Mouse (Mus musculus) 3T3-L1 (cell line): ENCODE data around the gene Nell1.
A peak's percentile ranks its signal among the peaks of the same experiment; 100 is the strongest.
"Not testable (repeated sequence)": the region's sequence is repeated elsewhere in the genome, so short reads cannot be mapped to it uniquely, and the experiment has no call there.

ENCODE experiments used
- DNase-seq: peaks from one replicate; pipeline ENCODE4 v3.0.0-alpha.2; 2015; ENCODE audit warnings: low read depth, low spot score

Gene Nell1

GRCm38 (mm10) chr7:49974841-49975440 lies at the start of gene Nell1:
Gene Nell1 (plus strand): TSS chr7:49974864.
- no peak for DNase-seq

DNA sequence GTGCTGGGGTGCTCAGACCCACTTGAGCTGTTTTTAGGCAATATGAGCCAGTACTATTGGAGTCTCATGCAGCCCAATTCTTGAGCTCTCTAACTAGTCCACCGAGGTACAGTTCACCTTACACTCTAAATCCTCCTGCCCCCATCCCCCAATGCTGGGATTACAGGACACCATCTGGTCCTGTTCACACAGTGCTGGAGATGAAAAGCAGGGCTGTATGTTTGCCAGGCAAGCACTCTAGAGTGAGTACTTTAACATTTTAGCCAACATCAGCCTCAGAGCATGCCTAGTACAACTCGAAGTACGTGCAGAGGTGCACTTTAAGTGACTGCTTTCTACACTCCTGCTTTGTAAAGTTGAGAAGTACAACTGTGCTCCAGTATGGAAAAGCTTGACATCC lies 46.1 kb upstream of the Nell1 start:
- DNase-seq = no peak

DNA sequence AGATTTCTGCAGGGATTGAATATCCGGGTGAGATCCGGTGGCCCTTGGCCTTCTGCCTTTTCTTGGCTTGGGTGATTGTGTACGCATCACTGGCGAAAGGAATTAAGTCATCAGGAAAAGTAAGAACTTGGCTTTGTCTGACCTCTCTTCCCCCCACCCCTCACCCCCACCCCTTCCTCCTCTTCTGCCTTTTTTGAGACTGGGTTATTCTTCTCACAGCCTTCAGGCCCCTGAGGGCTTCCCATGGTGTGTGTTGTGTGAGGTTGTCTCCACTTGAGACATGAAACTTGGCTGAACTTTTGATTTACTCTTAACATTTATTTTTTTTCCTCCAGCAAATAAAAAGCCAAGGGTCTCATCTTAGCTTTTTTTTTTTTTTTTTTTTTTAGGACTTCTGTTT lies 44.7 kb upstream of the Nell1 start:
- no peak for DNase-seq

DNA sequence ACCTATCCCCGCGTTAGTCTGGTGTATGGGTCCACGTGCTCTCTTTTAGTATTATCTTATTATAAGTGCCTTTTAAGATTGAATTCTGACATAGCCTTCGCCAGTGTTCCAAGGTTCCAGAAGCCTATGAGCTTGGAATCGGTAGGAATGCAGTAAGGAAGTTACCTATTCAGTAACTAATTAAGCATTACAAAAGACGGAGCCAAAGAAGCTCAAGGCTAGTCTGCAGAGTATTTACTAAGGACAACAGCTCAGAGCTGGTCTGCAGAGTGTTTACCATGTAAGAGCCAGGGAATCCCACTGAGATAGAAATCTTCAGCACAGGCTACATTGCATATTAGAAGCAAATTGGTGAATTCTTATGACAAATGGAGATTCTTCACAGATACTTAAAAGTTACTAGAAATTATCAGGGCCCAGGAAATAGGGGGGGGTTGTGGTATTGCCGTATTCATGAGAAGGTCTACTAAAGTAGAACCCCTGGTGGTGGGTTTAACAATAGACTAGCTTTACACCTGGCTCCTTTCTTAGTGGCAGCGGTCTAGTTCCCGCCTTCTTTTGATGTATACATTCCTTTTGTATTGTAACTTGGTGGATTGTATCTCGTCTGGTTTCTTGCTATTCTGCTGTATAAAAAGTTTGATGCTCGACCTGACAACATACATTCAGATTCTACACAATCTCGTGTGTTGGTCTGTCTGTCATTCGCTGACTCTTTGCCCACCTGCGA lies 41.1 kb upstream of the Nell1 start:
- DNase-seq = not testable (repeated sequence)

- DNase-seq = no peak
Observed at GRCm38 (mm10) chr7:49936821-49937220, 37.8 kb upstream of the Nell1 start.

- no peak for DNase-seq
Observed at GRCm38 (mm10) chr7:49942023-49942422, 32.6 kb upstream of the Nell1 start.

GRCm38 (mm10) chr7:49942490-49942889 lies 32.2 kb upstream of the Nell1 start:
- no peak for DNase-seq

- no peak for DNase-seq
Observed at GRCm38 (mm10) chr7:49946691-49947090, 28.0 kb upstream of the Nell1 start.

DNA sequence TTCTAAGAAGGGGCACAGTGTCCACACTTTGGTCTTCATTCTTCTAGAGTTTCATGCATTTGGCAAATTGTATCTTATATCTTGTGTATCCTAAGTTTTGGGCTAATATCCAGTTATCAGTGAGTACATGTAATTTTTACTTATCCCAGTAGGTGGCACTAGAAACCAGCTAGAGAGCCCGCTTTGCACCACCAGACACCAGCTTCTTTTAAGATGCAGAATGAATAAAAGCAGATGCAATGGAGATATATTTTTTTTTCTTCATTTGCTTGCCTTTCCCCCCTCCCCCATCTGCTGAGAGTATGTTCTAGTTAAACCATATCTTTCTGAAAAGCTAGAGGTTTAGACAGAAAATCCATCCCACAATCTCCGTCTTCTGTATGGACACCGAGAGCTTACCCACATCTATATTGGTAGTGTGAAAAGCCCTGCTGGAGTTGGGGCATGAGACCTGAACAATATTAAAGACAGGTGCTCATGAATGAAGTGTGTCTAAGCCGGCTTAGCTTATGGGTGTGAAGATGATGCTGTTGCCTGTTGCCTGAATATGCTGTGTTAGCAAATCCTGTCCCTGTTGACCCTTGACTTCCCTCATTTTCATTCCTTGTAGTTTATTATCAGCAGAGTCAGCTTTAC lies 21.0 kb upstream of the Nell1 start:
- DNase-seq = peak; percentile 53

DNA sequence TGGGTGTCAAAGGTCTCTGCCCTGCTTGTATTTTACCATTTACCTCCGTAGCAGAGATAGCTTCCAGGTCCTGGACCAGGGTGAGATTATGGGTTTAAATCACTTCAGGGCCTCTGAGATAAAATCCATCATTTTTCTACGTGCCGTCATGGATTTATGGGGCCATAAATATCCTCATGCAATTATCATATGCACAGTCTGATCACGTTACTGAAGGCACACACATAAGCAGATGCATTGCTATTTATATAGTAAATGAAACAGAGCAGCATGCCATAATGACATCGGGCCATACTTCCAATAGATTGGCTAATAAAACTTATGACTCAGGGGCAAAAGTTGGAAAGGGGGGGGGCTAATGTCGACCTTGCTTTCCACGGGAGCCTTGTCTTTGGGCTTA lies 19.8 kb upstream of the Nell1 start:
- no peak for DNase-seq

- DNase-seq = no peak
Observed at GRCm38 (mm10) chr7:49957142-49957541, 17.5 kb upstream of the Nell1 start.

- no peak for DNase-seq
Observed at GRCm38 (mm10) chr7:49963764-49964163, 10.9 kb upstream of the Nell1 start.

DNA sequence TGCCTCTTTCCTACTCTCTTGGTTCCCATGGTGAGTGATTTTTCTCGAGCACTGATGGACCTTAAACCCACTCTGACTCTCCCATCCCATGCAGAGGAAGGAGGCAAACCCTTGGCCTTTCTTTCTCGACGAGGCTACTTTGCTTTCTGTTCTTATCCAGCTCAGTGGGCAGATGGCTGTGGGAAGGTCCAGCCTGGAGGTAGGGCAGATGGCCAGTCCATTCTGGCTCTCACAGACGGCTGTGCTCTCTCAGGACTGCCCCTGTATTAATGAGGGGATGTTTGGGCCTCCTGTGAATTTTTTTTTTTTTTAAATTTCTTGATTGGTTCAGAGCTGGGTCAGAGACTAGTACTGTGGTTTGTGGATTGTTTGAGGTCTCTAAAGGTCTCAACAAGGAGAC lies 5.1 kb upstream of the Nell1 start:
- no peak for DNase-seq

DNA sequence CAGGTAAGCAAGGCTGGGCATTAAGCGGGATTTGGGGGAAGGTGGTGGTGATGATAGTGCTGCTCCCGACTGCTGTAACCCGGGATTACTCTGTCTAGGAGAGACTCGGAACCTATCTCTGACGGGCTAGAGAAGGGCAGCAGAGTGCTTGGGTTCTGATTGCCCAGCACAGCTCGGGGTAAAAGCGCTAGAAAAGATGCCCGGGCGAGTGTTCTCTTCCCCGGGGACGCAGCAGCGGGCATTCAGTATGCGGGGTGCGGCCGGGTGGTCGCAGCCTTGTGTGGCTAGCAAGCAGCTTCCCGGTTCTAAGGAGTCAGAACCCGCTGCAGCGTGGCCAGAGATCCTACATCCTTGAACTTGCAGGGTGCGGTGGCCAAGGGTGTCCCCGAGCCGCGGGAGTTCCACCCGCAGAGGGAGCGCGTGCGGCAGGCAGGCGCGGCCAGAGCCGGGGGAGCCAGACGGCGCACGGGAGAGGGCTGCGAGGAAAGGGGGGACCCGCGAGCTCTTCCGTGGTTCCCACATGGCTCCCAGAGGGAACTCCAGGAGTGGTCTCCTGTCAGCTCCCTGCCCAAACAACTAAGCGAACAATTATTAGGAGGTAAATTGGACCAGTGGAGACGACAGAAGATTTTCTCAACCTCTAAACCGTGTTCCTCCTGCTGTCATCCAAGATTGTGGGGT lies 917 bp downstream of the Nell1 start:
- DNase-seq = no peak

DNA sequence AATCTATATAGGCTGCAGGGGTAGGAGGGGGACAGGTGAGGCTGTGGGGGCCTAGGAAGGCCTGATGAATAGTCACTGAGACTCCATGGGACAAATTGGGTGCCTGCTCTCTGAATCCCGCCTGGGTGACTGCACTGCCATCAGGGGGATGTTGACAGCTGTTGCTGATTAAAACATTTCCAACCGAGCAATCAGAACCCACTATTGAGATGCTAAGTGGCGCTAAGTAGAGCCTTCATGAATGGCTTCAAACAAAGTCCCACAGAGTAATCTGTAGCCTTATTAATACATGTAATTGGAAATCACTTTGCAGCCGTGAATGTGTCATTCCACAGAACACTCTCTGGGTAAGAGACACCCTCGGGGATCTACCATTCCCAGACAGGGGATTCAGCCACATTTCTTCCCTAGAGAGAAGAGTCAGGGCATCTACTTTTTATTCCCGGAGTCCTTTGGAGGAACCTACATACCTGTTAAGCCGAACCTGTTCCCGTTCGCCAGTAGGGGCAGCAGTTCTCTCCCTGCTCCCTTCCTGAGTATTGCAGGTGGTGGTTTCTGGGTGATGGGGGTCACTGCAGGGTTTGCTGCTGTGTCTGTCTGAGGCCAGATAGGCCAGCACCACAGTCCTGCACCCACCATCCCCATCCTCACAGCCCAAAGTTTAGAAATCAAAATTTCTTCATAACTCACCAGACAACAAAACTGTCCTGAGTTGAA lies 7.0 kb downstream of the Nell1 start:
- no peak for DNase-seq

DNA sequence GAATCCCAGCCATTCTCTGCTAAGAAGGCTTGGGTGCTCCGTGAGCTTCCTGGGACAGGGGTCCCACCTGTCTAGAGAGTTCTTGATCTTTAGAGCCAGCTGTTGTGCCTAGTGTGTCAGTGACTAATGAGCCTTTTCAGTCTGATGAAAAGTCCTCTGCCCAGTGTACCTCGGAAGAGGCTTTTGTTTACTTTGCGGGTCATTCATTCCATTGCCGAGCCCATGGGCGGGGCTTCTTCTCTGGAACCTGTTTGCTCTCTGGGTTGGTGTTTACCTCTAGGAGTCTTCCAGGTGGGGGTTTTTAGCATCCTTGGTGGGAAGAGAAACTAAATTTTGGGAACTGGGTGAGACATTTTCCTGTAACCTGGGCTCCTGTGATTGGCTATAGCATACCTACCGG lies 10.0 kb downstream of the Nell1 start:
- no peak for DNase-seq

GRCm38 (mm10) chr7:49985947-49986346 lies 11.3 kb downstream of the Nell1 start:
- DNase-seq = no peak

- DNase-seq = no peak
Observed at GRCm38 (mm10) chr7:49999321-49999720, 24.7 kb downstream of the Nell1 start.

DNA sequence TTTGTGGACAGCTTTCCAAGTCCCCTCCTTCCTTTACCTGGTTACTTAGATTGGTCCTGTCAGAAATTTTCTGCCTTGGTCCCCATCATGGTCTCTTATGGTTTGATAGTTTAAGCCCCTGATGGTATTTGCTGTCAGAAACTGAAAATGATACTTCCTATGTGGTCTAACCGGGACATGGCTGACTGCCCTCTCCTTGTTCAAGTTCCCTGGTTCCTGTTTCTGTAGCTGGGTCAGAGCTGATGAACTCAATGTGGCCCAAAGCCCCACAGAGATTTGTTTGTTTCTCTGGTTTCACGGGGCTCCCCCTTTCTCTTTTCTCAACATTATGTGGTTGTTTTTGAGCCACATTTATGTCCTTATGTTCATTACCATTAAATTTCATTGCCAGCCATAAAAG lies 30.6 kb downstream of the Nell1 start:
- DNase-seq = no peak

- no peak for DNase-seq
Observed at GRCm38 (mm10) chr7:50035187-50036153, 60.8 kb downstream of the Nell1 start.

DNA sequence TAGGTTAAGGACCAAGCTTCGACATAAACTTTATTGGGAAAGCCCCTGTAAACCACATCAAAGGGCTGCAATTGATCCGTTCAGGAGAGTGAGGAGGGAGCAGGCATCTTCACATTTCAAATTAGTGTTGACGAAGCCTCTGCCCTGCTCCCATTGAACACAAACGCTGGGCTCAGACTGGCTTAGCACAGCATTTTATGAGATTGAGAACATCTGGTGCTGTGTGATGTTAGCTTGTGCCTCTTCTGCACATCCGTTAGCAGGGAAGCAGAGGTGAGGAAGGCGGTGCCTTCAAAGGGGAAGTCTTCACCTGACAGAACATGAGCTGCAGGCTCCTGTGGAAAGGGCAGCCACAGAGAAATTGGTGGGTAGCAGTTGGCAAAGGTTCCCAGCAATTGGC lies 66.4 kb downstream of the Nell1 start:
- no peak for DNase-seq
